Mouse (Mus musculus) B cell, adult 67 days (primary cell): ENCODE measurements around the gene Ncaph2. TPM values are rescaled to one million over a fixed set of nuclear protein-coding genes. Genes with fewer than 3 reads are reported as not detected.

Source experiments
- total RNA-seq, 2 experiments: library from RNA; stranded (reverse); gene quantifications; 4 replicates each; pipeline ENCODE4 v1.2.4; 2023

Gene Ncaph2
- 100 to 1,000 TPM; 130 to 147 TPM for total RNA-seq

DNA sequence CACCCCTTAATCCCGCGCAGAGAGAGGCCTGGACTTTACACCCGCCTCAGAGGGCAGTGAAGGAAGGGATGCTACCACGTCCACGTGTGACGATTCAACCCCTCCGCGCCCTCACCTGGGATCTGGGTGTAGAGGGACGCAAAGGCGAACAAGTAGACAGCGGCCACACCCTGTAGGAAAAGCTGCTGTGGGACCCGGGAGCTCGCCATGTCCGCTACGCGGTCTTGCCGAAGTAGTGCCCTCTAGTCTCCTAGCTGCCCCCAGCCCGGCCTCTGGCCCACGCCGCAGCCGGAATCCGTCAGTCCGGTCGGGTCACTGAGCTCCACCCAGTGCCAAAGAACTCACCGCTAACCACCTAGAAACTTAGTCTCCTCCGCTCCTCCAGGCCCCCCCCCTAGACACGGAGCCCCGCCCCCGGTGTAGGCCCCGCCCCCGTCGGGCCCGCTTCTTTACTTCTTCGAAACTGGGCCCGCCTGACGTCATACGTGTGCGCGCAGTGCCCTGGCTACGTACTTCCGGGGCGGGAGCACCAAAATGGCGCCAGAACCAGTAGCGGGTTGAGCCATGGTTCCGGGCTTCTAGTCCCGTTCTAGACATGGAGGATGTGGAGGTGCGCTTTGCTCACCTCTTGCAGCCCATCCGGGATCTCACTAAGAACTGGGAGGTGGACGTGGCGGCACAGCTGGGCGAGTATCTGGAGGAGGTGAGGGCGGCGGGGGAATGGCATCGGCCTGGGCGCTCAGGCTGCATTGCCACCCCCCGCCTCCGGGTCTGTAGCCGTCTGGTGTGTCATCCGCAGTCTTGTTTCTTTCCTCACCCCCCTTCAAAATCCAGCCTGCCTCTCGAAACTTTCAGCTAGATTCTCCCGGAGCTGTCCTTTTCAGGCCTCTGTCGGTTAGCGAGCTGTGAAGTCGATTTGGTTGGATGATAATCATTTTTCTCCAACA is at the start of gene Ncaph2, which contains the start of gene Lmf2:
TSS of gene Ncaph2 (plus strand) at position 479 of the 947 bp plus-strand sequence.
TSS of gene Lmf2 (minus strand) at position 419 of the 947 bp plus-strand sequence.

GRCm38 (mm10) chr15:89315190-89315731 is 40.3 kb upstream of the Ncaph2 start, which contains the start of gene Sbf1:
Gene Sbf1, minus strand, starts transcription at chr15:89315311.

GRCm38 (mm10) chr15:89322670-89323522 is 32.6 kb upstream of the Ncaph2 start, which contains the start of gene Adm2:
Gene Adm2, plus strand, starts transcription at chr15:89322720.

GRCm38 (mm10) chr15:89334271-89334670 is 21.2 kb upstream of the Ncaph2 start, which contains the start of gene Miox:
Gene Miox, plus strand, starts transcription at chr15:89334398.

GRCm38 (mm10) chr15:89373762-89374248 is 18.3 kb downstream of the Ncaph2 start, which contains the start of gene Sco2:
Gene Sco2, minus strand, starts transcription at chr15:89373846.

DNA sequence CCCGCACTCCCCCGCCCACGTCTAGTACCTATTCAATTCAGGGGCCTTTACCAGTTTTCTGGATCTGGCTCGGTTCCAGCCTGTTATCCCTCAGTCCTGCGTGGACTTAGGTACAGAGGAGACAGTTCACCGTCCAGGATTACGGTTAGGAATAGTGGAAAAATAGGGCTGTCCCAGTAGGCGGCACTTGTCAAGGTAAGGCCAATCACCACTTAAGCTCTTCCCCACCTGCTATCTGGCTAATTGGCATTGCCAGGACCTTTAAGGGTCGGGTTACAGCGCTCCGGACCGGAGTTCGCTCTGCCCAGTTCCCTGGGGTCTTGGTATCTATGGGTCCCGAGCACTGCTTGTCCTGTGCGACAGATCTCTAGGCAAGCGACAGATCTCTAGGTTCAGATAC is 21.4 kb downstream of the Ncaph2 start, which contains the start of gene Tymp:
TSS of gene Tymp (minus strand) at position 83 of the 400 bp plus-strand sequence.

GRCm38 (mm10) chr15:89378831-89379401 is 23.4 kb downstream of the Ncaph2 start, which contains the start of gene Odf3b:
Gene Odf3b, minus strand, starts transcription at chr15:89379282.

GRCm38 (mm10) chr15:89384617-89385016 is 29.1 kb downstream of the Ncaph2 start, which contains the start of gene Klhdc7b:
Gene Klhdc7b, plus strand, starts transcription at chr15:89384917.

DNA sequence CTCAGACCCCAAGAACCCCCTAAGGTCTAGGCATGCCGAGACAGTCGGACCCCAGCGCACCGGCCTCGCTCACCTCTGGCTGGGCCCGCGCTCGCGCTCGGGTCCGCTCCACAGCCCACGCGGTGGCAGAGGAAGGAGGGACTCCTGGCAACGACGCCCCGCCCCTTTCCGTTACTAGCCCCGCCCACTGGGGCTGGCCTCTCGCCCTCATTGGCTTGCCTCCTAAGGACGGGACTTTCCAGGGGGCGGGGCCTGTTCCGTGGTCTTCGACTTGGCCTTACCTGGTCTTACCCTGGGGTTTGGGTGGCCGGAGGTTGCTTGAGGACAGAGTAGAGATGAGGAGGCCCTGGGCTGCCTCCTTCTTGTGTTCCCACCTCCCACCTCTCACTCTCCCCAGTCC is 54.6 kb downstream of the Ncaph2 start, which contains the start of gene Syce3:
TSS of gene Syce3 (minus strand) at position 386 of the 400 bp plus-strand sequence.

Other genes with a start within 250 kb of the Ncaph2 start
- gene Tubgcp6, start 232.6 kb upstream of the Ncaph2 start, total RNA-seq, result 10 to 100 TPM; 56.5 to 64.7 TPM
- gene Hdac10, start 227.0 kb upstream of the Ncaph2 start, total RNA-seq, result 100 to 1,000 TPM in 1 of 2 experiments, 10 to 100 TPM in 1; 99.3 to 101 TPM
- gene Mapk12, start 215.0 kb upstream of the Ncaph2 start, total RNA-seq, result 10 to 100 TPM; 17.9 to 21.0 TPM
- gene Mapk11, start 206.1 kb upstream of the Ncaph2 start, total RNA-seq, result 10 to 100 TPM; 87.0 to 90.1 TPM
- gene Plxnb2, start 174.9 kb upstream of the Ncaph2 start, total RNA-seq, result 10 to 100 TPM in 1 of 2 experiments, 1 to 10 TPM in 1; 9.8 to 12.8 TPM
- gene Dennd6b, start 159.2 kb upstream of the Ncaph2 start, total RNA-seq, result 10 to 100 TPM; 34.3 to 37.2 TPM
- 10 to 100 TPM; 59.2 to 68.8 TPM for gene Ppp6r2, start 144.2 kb upstream of the Ncaph2 start, total RNA-seq
- 100 to 1,000 TPM; 240 to 267 TPM for gene Sbf1, start 40.4 kb upstream of the Ncaph2 start, total RNA-seq
- not detected for gene Adm2, start 33.0 kb upstream of the Ncaph2 start, total RNA-seq
- gene Miox, start 21.3 kb upstream of the Ncaph2 start, total RNA-seq, result not detected
- gene Lmf2, start 60 bp upstream of the Ncaph2 start, total RNA-seq, result 10 to 100 TPM; 50.3 to 51.8 TPM
- gene Sco2, start 18.1 kb downstream of the Ncaph2 start, total RNA-seq, result 10 to 100 TPM; 17.2 to 20.1 TPM
- gene Tymp, start 21.3 kb downstream of the Ncaph2 start, total RNA-seq, result 1 to 10 TPM in 1 of 2 experiments, under 1 TPM in 1; 0.59 to 1.4 TPM
- gene Odf3b, start 23.6 kb downstream of the Ncaph2 start, total RNA-seq, result not detected
- not detected for gene Klhdc7b, start 29.2 kb downstream of the Ncaph2 start, total RNA-seq
- not detected for gene Syce3, start 54.8 kb downstream of the Ncaph2 start, total RNA-seq
- 1 to 10 TPM; 6.8 to 9.8 TPM for gene Cpt1b, start 70.1 kb downstream of the Ncaph2 start, total RNA-seq
- 10 to 100 TPM; 12.2 to 15.8 TPM for gene C730034F03Rik, start 73.9 kb downstream of the Ncaph2 start, total RNA-seq
- not detected for gene Gm44502, start 74.0 kb downstream of the Ncaph2 start, total RNA-seq
- 100 to 1,000 TPM; 245 to 328 TPM for gene Chkb, start 74.2 kb downstream of the Ncaph2 start, total RNA-seq
- not detected for gene Mapk8ip2, start 98.2 kb downstream of the Ncaph2 start, total RNA-seq
- 10 to 100 TPM; 15.8 to 18.1 TPM for gene Arsa, start 121.7 kb downstream of the Ncaph2 start, total RNA-seq
- gene Shank3, start 143.9 kb downstream of the Ncaph2 start, total RNA-seq, result not detected
- gene Acr, start 212.6 kb downstream of the Ncaph2 start, total RNA-seq, result not detected
- gene Rabl2, start 236.2 kb downstream of the Ncaph2 start, total RNA-seq, result 1 to 10 TPM; 2.6 to 8.5 TPM